Mouse (Mus musculus) forebrain, embryonic 14.5 days (tissue): ENCODE data around the gene Fam110c. TPM values are rescaled to one million over a fixed set of nuclear protein-coding genes. Genes with fewer than 3 reads are reported as not detected.

Experiments used
- ATAC-seq: fragments of 200-750 bp; cut with Nextera tagmentation; 2 replicates; pipeline ENCODE4 v1.8.0; 2017; ENCODE audit warnings: mild to moderate bottlenecking, moderate library complexity
- DNase-seq: peaks from one replicate; pipeline ENCODE4 v3.0.0-alpha.2; 2015; ENCODE audit warnings: low spot score
- H3K27ac ChIP-seq: fragments of 300-500 bp; sonication (generic); 2 replicates; pipeline ENCODE4 v1.5.1; 2014; ENCODE audit warnings: low read depth, mild to moderate bottlenecking, control low read depth, low read length, moderate library complexity
- H3K27me3 ChIP-seq: fragments of 300-500 bp; sonication (generic); replicated peaks from 2 replicates; pipeline ENCODE4 v1.6.1; 2014; ENCODE audit warnings: low read length, control low read depth, mixed read lengths; ENCODE audit not compliant: control insufficient read depth, insufficient read depth
- H3K36me3 ChIP-seq: fragments of 300-500 bp; sonication (generic); 2 replicates; pipeline ENCODE4 v1.6.1; 2014; ENCODE audit warnings: low read length, control low read depth; ENCODE audit not compliant: control insufficient read depth, insufficient read depth
- H3K4me1 ChIP-seq: fragments of 300-500 bp; sonication (generic); 2 replicates; pipeline ENCODE4 v1.6.1; 2014; ENCODE audit warnings: antibody characterized with exemption, low read length, control low read depth; ENCODE audit not compliant: control insufficient read depth, insufficient read depth
- H3K4me2 ChIP-seq: fragments of 300-500 bp; sonication (generic); 2 replicates; pipeline ENCODE4 v1.6.1; 2014; ENCODE audit warnings: mild to moderate bottlenecking, control low read depth, low read length
- H3K4me3 ChIP-seq: fragments of 300-500 bp; sonication (generic); 2 replicates; pipeline ENCODE4 v1.5.1; 2014; ENCODE audit warnings: low read depth, low read length, control low read depth
- H3K9ac ChIP-seq: fragments of 300-500 bp; sonication (generic); 2 replicates; pipeline ENCODE4 v1.6.1; 2014; ENCODE audit warnings: mild to moderate bottlenecking, low read length, control low read depth, moderate library complexity
- H3K9me3 ChIP-seq: fragments of 300-500 bp; sonication (generic); replicated peaks from 2 replicates; pipeline ENCODE4 v1.6.1; 2016; ENCODE audit warnings: low read length, control low read depth, mixed read lengths; ENCODE audit not compliant: control insufficient read depth
- WGBS: fragments of 180-500 bp; shearing (Covaris S2); extraction: QIAGEN DNeasy Blood & Tissue Kit; methylation state at CpG from one replicate; pipeline ENCODE4 v1.1.7; 2014; 5-methylcytosine and 5-hydroxymethylcytosine counted together
- polyA plus RNA-seq: library from polyadenylated mRNA; unstranded; fragments of >200 nt; fragmentation: Nextera tagmentation; extraction: Ambion mirVana; gene quantifications from 2 replicates; pipeline ENCODE4 v1.2.1, GENCODE M21; 2014

The Fam110c gene
- polyA plus RNA-seq, 1 experiment from 2014 or later: not detected

GRCm38 (mm10) chr12:31074839-31075538, 1.3 kb downstream of the Fam110c start:
- ATAC-seq (no peak; the same call in 1 of the 2 replicates), DNase-seq (peak; percentile 36)
- 3% methylated on average over 24 of the region's 24 CpGs for WGBS
- Histone ChIP-seq H3K9ac (0 out of 2 replicates have a peak overlapping the region, but pooled peaks have one; percentile 9), H3K4me3 (peak overlapping the region; percentile 31), H3K27ac (no peak overlapping the region), H3K27me3 (peaks cover 40% of the 10 kb centered on the region), H3K4me2 (peak overlapping the region; percentile 87), H3K9me3 (no peaks in the 10 kb centered on the region), H3K36me3 (no peaks in the 10 kb centered on the region), H3K4me1 (peaks cover 4% of the 10 kb centered on the region)

GRCm38 (mm10) chr12:31077020-31077419, 3.4 kb downstream of the Fam110c start:
- Histone ChIP-seq H3K4me1 (peaks cover 4% of the 10 kb centered on the region), H3K4me3 (no peak overlapping the region), H3K36me3 (no peaks in the 10 kb centered on the region), H3K27ac (no peak overlapping the region), H3K27me3 (peaks cover 37% of the 10 kb centered on the region), H3K9ac (no peak overlapping the region), H3K4me2 (no peak overlapping the region), H3K9me3 (no peaks in the 10 kb centered on the region)
- DNase-seq (no peak), ATAC-seq (no peak)
- WGBS: 78% methylated on average over 7 of the region's 7 CpGs

- H3K27me3 ChIP-seq: peaks cover 30% of the 10 kb centered on the region
- H3K27ac ChIP-seq: no peak overlapping the region
- no peak overlapping the region for H3K9ac ChIP-seq
- DNase-seq: no peak
- H3K36me3 ChIP-seq: no peaks in the 10 kb centered on the region
- peaks cover 4% of the 10 kb centered on the region for H3K4me1 ChIP-seq
- WGBS: 69% methylated on average over 4 of the region's 4 CpGs
- no peak for ATAC-seq
- no peak overlapping the region for H3K4me3 ChIP-seq
- no peak overlapping the region for H3K4me2 ChIP-seq
- no peaks in the 10 kb centered on the region for H3K9me3 ChIP-seq
Measured at GRCm38 (mm10) chr12:31078030-31078429, 4.4 kb downstream of the Fam110c start.

GRCm38 (mm10) chr12:31080352-31080751, 6.7 kb downstream of the Fam110c start:
- ATAC-seq (no peak), DNase-seq (no peak)
- Histone ChIP-seq H3K4me2 (no peak overlapping the region), H3K36me3 (no peaks in the 10 kb centered on the region), H3K27ac (no peak overlapping the region), H3K9ac (no peak overlapping the region), H3K4me3 (no peak overlapping the region), H3K9me3 (no peaks in the 10 kb centered on the region), H3K4me1 (no peaks in the 10 kb centered on the region), H3K27me3 (peaks cover 15% of the 10 kb centered on the region)
- 75% methylated on average over 6 of the region's 6 CpGs for WGBS

- no peak for ATAC-seq
- H3K4me3 ChIP-seq: no peak overlapping the region
- WGBS: 89% methylated on average over 6 of the region's 6 CpGs
- H3K27ac ChIP-seq: no peak overlapping the region
- no peaks in the 10 kb centered on the region for H3K9me3 ChIP-seq
- no peak overlapping the region for H3K9ac ChIP-seq
- H3K4me2 ChIP-seq: no peak overlapping the region
- H3K27me3 ChIP-seq: peaks cover 8% of the 10 kb centered on the region
- no peak for DNase-seq
- H3K4me1 ChIP-seq: no peaks in the 10 kb centered on the region
- no peaks in the 10 kb centered on the region for H3K36me3 ChIP-seq
Measured at GRCm38 (mm10) chr12:31080890-31081554, 7.4 kb downstream of the Fam110c start.

- H3K27me3 ChIP-seq: no peaks in the 10 kb centered on the region
- 86% methylated on average over 4 of the region's 4 CpGs for WGBS
- no peak overlapping the region for H3K4me3 ChIP-seq
- H3K4me1 ChIP-seq: no peaks in the 10 kb centered on the region
- H3K4me2 ChIP-seq: no peak overlapping the region
- no peaks in the 10 kb centered on the region for H3K36me3 ChIP-seq
- no peak overlapping the region for H3K9ac ChIP-seq
- H3K9me3 ChIP-seq: no peaks in the 10 kb centered on the region
- ATAC-seq: no peak
- no peak for DNase-seq
- no peak overlapping the region for H3K27ac ChIP-seq
Measured at GRCm38 (mm10) chr12:31083007-31083406, 9.3 kb downstream of the Fam110c start.

GRCm38 (mm10) chr12:31083407-31083806, 9.7 kb downstream of the Fam110c start:
- ATAC-seq: no peak
- WGBS: 88% methylated on average over 4 of the region's 4 CpGs

GRCm38 (mm10) chr12:31087060-31087459, 13.4 kb downstream of the Fam110c start:
- H3K27me3 ChIP-seq: no peaks in the 10 kb centered on the region
- no peak for DNase-seq
- no peaks in the 10 kb centered on the region for H3K9me3 ChIP-seq
- no peak overlapping the region for H3K27ac ChIP-seq
- 89% methylated on average over 4 of the region's 4 CpGs for WGBS
- H3K9ac ChIP-seq: no peak overlapping the region
- H3K4me3 ChIP-seq: no peak overlapping the region
- no peak overlapping the region for H3K4me2 ChIP-seq
- ATAC-seq: no peak
- H3K4me1 ChIP-seq: no peaks in the 10 kb centered on the region
- H3K36me3 ChIP-seq: no peaks in the 10 kb centered on the region

More at GRCm38 (mm10) chr12:31083407-31083806, 9.7 kb downstream of the Fam110c start:
- Histone ChIP-seq H3K4me1 (no peaks in the 10 kb centered on the region), H3K27me3 (no peaks in the 10 kb centered on the region), H3K4me3 (no peak overlapping the region), H3K36me3 (no peaks in the 10 kb centered on the region), H3K9me3 (no peaks in the 10 kb centered on the region), H3K27ac (no peak overlapping the region), H3K4me2 (no peak overlapping the region), H3K9ac (no peak overlapping the region)
- DNase-seq: no peak

GRCm38 (mm10) chr12:31090401-31090800, 16.7 kb downstream of the Fam110c start:
- no peaks in the 10 kb centered on the region for H3K9me3 ChIP-seq
- WGBS: 7% methylated on average over 6 of the region's 6 CpGs
- H3K4me1 ChIP-seq: no peaks in the 10 kb centered on the region
- no peak overlapping the region for H3K4me3 ChIP-seq
- H3K4me2 ChIP-seq: no peak overlapping the region
- H3K27ac ChIP-seq: no peak overlapping the region
- no peaks in the 10 kb centered on the region for H3K27me3 ChIP-seq
- ATAC-seq: no peak
- no peak overlapping the region for H3K9ac ChIP-seq
- DNase-seq: no peak
- H3K36me3 ChIP-seq: no peaks in the 10 kb centered on the region
